Mouse (Mus musculus) erythroblast, embryonic 14.5 days (primary cell): Measurements from ENCODE around the gene Rsph6a.

ENCODE experiments used
- GATA1 ChIP-seq: IDR thresholded peaks from 2 replicates; pipeline ENCODE4 v1.6.1; 2012; ENCODE audit warnings: low read length, inconsistent platforms, mixed read lengths
- TAL1 ChIP-seq: IDR thresholded peaks from 3 replicates; pipeline ENCODE4 v1.6.1; 2012; ENCODE audit warnings: low read length, inconsistent platforms, mixed read lengths

- TF ChIP-seq TAL1 (no peak), GATA1 (no peak)
Measured at GRCm38 (mm10) chr7:19076586-19076991, 22.1 kb downstream of the Rsph6a start.
